Mouse (Mus musculus) brain, embryonic 14.5 days (tissue): ENCODE measurements around the gene Haspin.

Experiments
- CTCF ChIP-seq: fragments of 200-500 bp; IDR thresholded peaks from 2 replicates; pipeline ENCODE4 v1.5.1; 2012; ENCODE audit warnings: inconsistent platforms, mild to moderate bottlenecking, moderate library complexity, borderline replicate concordance; ENCODE audit not compliant: insufficient read depth, insufficient read length; ENCODE audit errors: extremely low read depth
- POLR2A ChIP-seq: fragments of 200-500 bp; IDR thresholded peaks from 2 replicates; pipeline ENCODE4 v1.6.1; 2012; ENCODE audit warnings: mild to moderate bottlenecking, inconsistent platforms, borderline replicate concordance; ENCODE audit not compliant: poor library complexity, insufficient read depth, insufficient read length, severe bottlenecking; ENCODE audit errors: extremely low read depth

DNA sequence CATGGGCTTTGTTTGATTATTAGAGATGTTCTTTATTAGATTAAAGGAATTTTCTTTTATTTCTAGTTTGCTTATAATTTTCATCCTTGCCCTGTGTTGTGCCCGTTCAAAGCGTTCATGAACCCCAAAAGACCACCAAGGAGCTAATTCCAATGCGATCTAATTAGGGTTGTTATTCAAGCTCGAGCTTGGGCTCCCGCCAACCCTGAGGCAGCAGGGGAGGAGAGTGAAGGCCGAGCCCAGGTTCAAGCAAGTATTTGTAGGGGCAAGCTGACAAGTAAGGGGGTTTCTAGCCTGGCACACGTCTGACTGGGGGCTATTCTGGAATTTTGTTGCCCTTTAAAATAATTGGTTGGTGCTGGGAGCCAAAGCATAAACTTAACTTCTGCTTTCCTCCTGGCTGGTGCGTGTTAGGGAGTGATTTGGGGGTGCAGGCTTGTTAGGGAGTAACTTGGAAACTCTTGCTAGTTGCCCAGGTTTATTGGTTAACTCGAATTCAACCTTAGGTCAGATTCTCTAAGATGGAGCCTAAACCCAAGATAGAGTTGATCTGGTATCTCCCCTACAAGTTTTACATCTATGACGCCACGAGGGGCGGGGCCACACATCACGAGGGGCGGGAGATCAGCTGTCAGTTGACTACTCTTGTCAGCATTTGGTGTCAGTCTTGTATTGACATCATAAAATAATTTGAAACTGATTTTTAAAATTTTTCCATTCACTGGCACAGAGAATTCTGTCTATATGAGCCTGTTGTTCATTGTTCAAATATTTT lies 37.9 kb downstream of the Haspin start:
- TF ChIP-seq CTCF (no peak), POLR2A (no peak)
